ENCODE assay signal across 8 mouse cellular contexts in the genomic region with DNA sequence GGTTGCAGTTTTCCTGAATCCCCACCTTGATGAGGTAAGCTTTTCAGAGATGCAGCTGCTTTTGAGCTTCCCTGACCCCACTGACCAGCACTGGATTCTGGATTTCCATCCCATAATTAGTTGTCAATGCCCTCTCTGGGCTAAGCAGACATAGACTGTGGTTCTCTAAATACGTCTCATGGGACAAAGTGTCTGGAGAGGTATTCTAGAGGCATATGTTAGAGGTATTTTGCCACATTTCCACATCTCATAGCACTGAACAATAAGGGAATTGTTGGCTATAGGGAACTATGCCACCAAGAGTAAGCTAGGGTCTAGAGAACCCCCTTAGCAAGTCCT. TPM values are rescaled to one million over a fixed set of nuclear protein-coding genes. Genes with fewer than 3 reads are reported as not detected.
DNase-seq lines count a peak whose midpoint lies in the region; ATAC-seq lines count a peak whose summit lies in the region.

No protein-coding gene starts in this region.

- no peaks in the 10 kb centered on the region for H3K36me3 ChIP-seq in kidney, embryonic 15.5 days
- no peaks in the 10 kb centered on the region for H3K36me3 ChIP-seq in embryonic facial prominence, embryonic 12.5 days
- no peaks in the 10 kb centered on the region for H3K36me3 ChIP-seq in midbrain, embryonic 14.5 days (ENCODE audit: control insufficient read depth, insufficient read depth, low read length)

- no peaks in the 10 kb centered on the region for H3K9me3 ChIP-seq in kidney, embryonic 15.5 days (replicated peaks)
- H3K9me3 ChIP-seq in embryonic facial prominence, embryonic 12.5 days: no peaks in the 10 kb centered on the region
- H3K9me3 ChIP-seq in midbrain, embryonic 14.5 days (ENCODE audit: control insufficient read depth, low read length): no peaks in the 10 kb centered on the region

- no peaks in the 10 kb centered on the region for H3K27me3 ChIP-seq in kidney, embryonic 15.5 days
- H3K27me3 ChIP-seq in embryonic facial prominence, embryonic 12.5 days: no peaks in the 10 kb centered on the region
- H3K27me3 ChIP-seq in midbrain, embryonic 14.5 days (ENCODE audit: control insufficient read depth, insufficient read depth, low read length): no peaks in the 10 kb centered on the region

- H3K4me3 ChIP-seq in kidney, embryonic 15.5 days (replicated peaks): peak overlapping the region; percentile 39
- H3K4me3 ChIP-seq in embryonic facial prominence, embryonic 12.5 days: peak overlapping the region; percentile 25
- 0 out of 2 replicates have a peak overlapping the region, but pooled peaks have one; percentile 7 for H3K4me3 ChIP-seq in midbrain, embryonic 14.5 days (replicated peaks; ENCODE audit: low read depth, low read length)

- H3K27ac ChIP-seq in kidney, embryonic 15.5 days: peak overlapping the region; percentile 37; the same call in 1 of the 2 replicates
- H3K27ac ChIP-seq in embryonic facial prominence, embryonic 12.5 days: 0 out of 2 replicates have a peak overlapping the region, but pooled peaks have one; percentile 41
- no peak overlapping the region for H3K27ac ChIP-seq in midbrain, embryonic 14.5 days (replicated peaks; ENCODE audit: low read depth, low read length)

- H3K4me2 ChIP-seq in kidney, embryonic 15.5 days: peak overlapping the region; percentile 55
- H3K4me2 ChIP-seq in embryonic facial prominence, embryonic 12.5 days (replicated peaks): peak overlapping the region; percentile 34
- H3K4me2 ChIP-seq in midbrain, embryonic 14.5 days (ENCODE audit: low read length): peak overlapping the region; percentile 15

- H3K4me1 ChIP-seq in kidney, embryonic 15.5 days: 0 out of 2 replicates have a peak, but pooled peaks cover 5% of the 10 kb centered on the region
- H3K4me1 ChIP-seq in embryonic facial prominence, embryonic 12.5 days: no peaks in the 10 kb centered on the region; the same call in 1 of the 2 replicates
- H3K4me1 ChIP-seq in midbrain, embryonic 14.5 days (ENCODE audit: control insufficient read depth, insufficient read depth, low read length): no peaks in the 10 kb centered on the region

- peak overlapping the region; percentile 43 for H3K9ac ChIP-seq in kidney, embryonic 15.5 days
- peak overlapping the region; percentile 24; the same call in 1 of the 2 replicates for H3K9ac ChIP-seq in embryonic facial prominence, embryonic 12.5 days
- H3K9ac ChIP-seq in midbrain, embryonic 14.5 days (replicated peaks; ENCODE audit: low read length): no peak overlapping the region

- no peak; the same call in 1 of the 2 replicates for ATAC-seq in kidney, embryonic 15.5 days (replicated peaks; ENCODE audit: low FRiP score)
- 0 out of 2 replicates have a peak, but pooled peaks have one; percentile 28 for ATAC-seq in embryonic facial prominence, embryonic 12.5 days (ENCODE audit: insufficient number of reproducible peaks, insufficient read depth, low FRiP score, low TSS enrichment)
- ATAC-seq in inflammation-experienced regulatory T-cells, adult 6 months: peak; percentile 14
- ATAC-seq in midbrain, embryonic 14.5 days (ENCODE audit: low FRiP score, low TSS enrichment): no peak; the same call in 1 of the 2 replicates

- WGBS in kidney, embryonic 15.5 days: 38% methylated on average over 1 of the region's 1 CpGs
- WGBS in embryonic facial prominence, embryonic 12.5 days: 33% methylated on average over 1 of the region's 1 CpGs
- WGBS in midbrain, embryonic 14.5 days: 44% methylated on average over 1 of the region's 1 CpGs

- DNase-seq in kidney, postnatal 14 days: no peak
- no peak for DNase-seq in midbrain, embryonic 14.5 days
- DNase-seq in layer of hippocampus, adult 11-12 months (ENCODE audit: low spot score): no peak
- DNase-seq in thymus, postnatal 36 days: no peak
- DNase-seq in cerebellum, postnatal 10 days: no peak

RNA-seq across cellular contexts. Expression of a gene that starts 0.2 kb away (rescaled TPM):
- 6.5 and 8.0 TPM in 2 replicates for polyA plus RNA-seq in kidney, embryonic 15.5 days (2015; fragmentation: Nextera tagmentation; extraction: Ambion mirVana)
- 12.3 and 13.7 TPM in 2 replicates for polyA plus RNA-seq in embryonic facial prominence, embryonic 12.5 days (2016; fragmentation: Nextera tagmentation; extraction: Ambion mirVana)
- 1 to 10 TPM; 1.1 to 2.4 (median 1.9) TPM for polyA plus RNA-seq in inflammation-experienced regulatory T-cells, adult 6 months (2017; shearing (Covaris generic))
- 12.2 and 13.0 TPM in 2 replicates for polyA plus RNA-seq in midbrain, embryonic 14.5 days (2014; fragmentation: Nextera tagmentation; extraction: Ambion mirVana)

Comparison
In these comparisons a context has a peak if more than half of its experiments do, and no peak if none do; other contexts are left out.
1. ATAC-seq: peak in embryonic facial prominence, embryonic 12.5 days (single experiment) and inflammation-experienced regulatory T-cells, adult 6 months (single experiment); none in kidney, embryonic 15.5 days (single experiment) and midbrain, embryonic 14.5 days (single experiment).
2. Peak in every context shown above with its lines, with median percentiles within 50 percentile points of each other: H3K4me2 ChIP-seq and H3K4me3 ChIP-seq.